Mouse (Mus musculus) heart, postnatal 36 days (tissue): ENCODE results near the gene Sub1. TPM values are rescaled to one million over a fixed set of nuclear protein-coding genes. Genes with fewer than 3 reads are reported as not detected.

Experiments used
- DNase-seq, 2 experiments: peaks; one replicate each; pipeline ENCODE4 v3.0.0; 2021 to 2022
- intact Hi-C: fragments of 180-260 bp; cut with DNase I; formaldehyde crosslinking; loops from one replicate; pipeline ENCODE4 v1.15.1; 2025
- total RNA-seq, 2 experiments: library from RNA; stranded (reverse); gene quantifications; 2 replicates each; pipeline ENCODE4 v1.2.3; 2021

Sub1 gene
- total RNA-seq, 2 experiments from 2014 or later, result 84.5 to 93.1 TPM

DNA sequence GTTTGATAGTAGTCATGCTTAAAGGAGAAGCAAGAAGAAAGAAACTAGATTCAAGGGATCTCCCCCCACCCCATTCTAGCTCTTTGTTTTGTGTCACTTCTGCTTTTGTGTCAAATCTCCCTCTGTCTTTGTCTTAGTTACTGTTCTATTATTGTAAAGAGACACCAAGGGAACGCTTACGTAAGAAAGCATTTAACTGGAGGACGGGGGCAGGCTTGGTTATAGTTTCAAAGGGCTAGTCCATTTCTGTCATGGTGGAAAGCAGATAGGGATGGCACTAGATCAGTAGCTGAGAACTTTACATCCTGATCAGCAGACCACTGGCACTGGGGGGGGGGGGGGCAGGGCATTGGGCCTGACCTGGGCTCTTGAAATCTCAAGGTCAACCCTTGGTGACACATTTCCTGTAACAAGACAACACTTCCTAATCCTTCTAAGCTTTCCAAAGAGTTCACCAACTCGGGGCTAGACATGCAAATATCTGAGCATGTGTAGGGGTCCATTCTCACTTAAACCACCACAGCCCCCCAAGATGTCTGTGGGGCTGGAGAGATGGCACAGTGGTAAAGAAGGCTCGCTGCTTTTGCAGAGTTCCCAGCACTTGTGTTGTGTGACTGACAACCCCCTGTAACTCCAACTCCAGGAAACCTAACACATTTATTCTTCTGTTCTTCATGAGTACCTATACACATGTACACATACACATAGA is 17.6 kb upstream of the Sub1 start:
- intact Hi-C loops, result no loop called here
- no peak for DNase-seq

DNA sequence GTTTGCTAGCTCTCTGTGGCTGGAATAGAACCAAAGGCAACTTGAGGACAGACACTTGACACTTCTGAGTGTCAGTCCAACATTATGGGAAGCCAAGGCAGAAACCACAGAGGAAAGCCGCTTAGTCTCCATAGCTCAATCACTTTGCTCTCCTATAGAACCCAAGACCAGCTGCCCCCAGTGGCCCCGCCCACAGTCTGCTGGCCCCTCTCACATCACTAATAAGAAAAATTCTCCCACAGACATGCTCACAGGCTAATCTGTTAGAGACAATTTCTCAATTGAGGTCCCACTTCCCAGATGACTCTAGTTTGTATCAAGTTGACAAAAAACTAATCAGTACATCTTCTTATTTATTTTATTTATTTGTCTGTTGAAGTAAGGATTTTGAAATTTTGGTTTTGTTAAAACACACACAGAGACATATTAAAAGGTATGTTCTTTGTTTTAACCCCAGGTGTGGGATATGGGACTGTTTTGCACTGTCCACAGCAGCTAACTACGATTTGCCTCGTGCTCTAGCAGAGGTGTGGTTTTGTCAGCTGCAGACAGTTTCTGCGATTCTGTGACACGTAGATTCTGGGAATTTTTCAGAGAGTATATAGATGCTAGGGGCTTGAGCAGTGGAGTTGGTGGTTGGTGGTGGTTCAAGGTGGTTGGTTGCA is 16.9 kb upstream of the Sub1 start:
- intact Hi-C loops, result no loop called here
- DNase-seq, result no peak

DNA sequence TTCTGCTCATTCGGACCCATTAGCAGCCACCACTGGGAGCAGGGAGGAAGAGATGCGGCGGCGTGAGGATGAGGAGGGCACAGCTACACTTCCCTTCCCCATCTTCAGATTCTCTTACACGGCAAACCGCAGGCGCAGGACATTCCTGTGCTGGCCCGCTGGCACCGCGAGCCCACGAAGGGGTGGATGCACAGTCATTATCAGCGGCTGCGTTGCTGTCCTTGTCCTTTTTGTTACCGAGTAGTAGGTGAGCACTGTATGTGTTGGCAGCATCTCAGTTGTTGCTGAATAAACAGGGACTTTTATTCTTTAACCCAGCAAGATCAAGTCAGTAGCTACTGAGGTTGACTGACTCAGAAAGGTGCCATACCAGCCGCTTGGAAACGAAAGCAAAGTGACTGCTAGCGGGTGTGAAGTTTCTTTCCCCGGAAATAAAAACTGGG is 13.8 kb upstream of the Sub1 start:
- DNase-seq, result peak; percentile 8 to 12
- intact Hi-C loops, result no loop called here

DNA sequence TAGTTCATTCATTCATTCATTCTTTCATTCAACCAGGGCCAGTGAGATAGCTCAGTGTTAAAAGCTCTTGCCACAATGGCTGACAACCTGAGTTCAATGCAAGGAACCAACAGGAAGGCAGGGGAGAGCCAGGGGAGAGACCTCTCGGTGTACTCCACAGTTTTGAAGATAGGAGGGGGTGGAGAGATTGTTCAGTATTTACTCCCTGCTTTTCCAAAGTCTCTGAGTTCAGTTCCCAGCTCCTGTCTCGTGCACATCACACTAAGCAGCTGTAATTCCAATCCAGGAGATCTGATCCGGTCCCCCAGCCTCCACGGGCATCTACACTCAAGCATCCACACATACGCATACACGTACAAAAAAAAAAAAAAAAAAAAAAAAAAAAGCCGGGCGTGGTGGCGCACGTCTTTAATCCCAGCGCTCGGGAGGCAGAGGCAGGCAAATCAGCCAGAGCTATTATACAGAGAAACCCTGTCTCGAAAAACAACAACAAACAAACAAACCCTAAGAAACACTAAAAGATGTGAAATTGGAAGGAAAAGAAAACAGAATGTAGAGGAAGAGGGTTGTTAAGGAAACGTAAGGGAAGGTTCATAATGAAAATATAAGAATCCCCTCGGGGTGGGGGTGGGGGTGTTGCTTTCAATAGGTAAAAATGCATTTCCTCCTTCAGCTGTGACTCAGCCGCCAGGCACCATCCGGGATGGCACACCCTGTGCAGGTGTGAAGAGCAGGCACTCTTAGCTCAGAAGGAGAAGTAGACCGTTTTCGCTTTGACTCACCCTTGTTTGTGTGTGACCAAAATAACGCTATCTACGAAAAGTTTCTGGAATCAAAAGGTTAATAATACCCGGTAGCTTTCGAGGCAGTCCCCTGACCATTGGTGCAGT is 13.2 kb upstream of the Sub1 start:
- intact Hi-C loops, result no loop called here
- DNase-seq, result peak in 1 of 2 experiments; percentile 7

DNA sequence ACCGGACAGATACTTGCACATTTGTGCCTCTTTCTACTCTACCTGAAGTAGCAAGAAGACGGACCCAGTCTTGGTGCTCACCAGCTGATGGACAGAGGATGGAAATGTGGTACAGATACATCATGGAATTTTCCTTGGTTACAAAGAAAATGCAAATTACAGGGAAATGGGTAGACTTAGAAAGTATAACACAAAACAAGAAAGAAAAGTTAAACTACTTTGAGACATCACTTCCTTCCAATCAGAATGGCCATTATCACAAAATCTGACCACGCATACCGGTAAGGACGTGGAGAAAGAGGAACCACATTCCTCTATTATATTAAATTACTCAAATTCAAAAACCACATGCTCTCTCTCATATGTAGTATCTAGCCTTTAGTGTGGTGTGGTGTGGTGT is 12.1 kb upstream of the Sub1 start:
- DNase-seq, result no peak
- intact Hi-C loops, result no loop called here

DNA sequence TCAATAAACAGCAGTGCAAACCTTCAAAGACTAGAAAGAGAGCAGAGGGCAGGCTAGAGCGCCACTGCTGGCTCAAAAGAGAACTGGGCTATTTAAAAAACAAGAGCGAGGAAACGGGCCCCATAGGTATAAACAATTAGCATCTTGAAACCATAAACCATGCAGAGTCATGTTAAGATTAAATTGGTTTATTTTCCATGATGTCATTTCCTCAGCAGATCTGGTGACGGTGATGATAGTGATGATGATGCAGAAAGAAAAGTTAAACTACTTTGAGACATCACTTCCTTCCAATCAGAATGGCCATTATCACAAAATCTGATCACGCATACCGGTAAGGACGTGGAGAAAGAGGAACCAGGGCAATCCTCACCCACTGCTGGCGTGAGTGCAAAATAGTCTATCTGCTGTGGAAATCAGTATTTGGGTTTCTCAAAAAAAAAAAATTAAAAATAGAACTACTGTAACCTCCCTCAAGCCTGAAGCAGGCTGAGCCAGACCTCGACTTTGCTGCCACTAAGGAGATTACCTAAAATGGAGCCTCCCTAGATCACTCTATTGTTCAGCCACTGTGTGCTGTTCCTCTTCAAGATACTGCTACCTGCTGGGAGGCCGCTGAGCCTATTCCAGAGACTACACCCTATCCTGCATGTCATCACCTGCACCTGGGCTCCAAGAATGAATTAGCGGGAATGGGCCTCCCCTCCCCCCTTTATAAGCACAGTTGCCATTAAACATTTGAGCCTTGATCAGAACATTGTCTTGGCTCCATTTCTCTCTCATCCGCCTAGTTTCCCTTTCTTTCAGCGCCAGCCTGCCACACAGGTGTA is 11.4 kb upstream of the Sub1 start:
- intact Hi-C loops, result no loop called here

DNA sequence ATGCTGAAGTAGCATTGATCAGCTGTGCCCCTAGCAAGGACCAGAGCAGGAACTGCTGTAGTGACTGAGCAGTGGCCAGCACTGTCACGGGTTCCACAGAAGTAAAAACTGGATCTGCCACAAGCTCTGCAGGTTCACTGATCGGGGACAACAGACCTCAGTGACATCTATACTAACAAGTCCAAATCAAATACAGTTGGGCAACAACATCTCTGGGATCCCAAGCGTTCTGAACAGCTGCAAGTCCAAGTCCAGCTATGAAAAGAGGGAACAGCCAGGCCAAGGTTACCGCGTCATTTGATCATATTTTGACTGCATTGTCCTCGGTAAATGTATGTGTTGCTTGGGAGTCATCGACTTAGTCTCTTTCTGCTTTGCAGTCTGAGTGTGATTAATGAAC is 10.6 kb upstream of the Sub1 start:
- intact Hi-C loops, result no loop called here
- no peak for DNase-seq

More for the DNA sequence above, 11.4 kb upstream of the Sub1 start:
- no peak for DNase-seq

DNA sequence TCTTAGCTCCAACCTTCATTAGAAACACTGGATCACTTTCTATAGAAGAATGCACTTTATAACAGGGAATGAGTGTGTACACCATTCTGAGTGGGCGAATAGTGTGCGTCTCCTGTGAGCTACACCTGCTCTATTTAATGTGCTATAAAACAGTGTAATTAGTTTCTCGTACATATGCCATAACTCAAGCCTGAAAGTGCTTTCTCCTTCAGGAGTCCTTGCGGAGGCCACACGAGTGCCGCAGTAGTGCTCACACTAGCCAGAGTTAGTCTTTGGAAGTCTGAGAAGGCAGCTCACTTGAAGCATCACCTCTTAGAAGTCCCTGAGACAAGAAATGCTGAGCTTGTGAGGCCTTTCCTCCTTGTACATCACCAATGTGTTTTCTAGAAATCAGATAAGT is 9.4 kb upstream of the Sub1 start:
- intact Hi-C loops, result no loop called here
- no peak for DNase-seq

DNA sequence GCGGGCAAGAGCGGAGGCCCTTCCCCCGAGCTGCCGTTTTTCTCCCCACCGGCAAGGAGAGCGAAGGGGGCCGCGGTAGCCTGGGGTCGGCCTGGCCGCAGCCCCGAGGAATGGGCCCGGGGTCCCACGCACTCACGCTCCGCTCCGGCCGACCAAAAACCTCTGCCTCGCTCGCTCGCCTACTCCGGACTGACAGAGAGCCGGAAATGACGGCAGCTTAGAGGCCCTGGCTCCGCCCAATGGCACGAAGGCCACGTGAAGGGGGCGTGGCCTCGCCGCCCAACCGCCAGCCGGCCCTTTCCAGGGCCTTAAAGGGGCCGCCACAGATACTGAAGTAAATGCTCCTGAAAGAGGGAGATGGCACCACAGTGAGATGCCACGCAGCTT is 975 bp downstream of the Sub1 start:
- peak; percentile 94 to 95 for DNase-seq

DNA sequence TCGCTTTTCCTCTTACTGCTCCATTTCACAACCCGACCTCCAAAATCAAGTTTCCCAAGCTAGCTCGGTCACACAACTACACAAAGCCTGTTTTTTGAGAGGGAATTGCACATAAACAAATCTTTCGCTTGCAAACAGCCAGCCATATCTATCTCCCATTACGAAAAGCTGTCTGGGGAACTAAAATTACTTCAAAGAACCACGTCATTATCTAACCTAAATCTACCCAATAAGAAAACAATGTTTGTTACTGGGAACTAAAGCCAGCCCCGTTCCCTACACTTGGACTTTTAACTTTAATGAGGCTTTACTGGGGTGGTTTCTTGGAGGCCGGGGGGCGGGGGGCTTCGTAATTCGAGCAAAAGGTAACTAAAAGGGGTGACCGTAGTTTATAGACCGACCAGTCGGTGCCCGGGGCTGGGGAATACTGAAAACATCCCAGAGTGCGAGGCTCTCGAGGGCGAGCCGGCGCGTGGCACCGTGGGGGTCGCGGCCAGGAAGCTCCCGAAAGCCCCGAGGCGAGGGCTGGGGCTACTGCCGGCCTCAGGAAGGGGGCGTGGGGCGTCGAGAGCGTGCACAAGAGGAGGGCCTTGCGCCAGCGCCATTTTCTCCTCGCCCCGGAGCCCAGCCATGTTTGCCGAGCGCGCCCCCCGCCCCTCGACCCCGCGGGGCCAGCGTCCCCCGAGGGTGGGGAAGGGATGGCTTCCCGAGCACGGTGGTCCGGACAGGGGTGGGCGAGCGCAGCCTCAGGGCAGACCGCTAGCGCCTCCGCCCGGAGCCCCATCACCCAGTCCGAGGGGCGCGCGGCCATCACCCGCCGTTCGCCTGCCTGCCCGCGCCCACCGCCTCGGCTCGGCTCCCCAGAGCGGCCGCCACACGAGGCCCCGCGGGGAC is 1.6 kb downstream of the Sub1 start:
- DNase-seq, result peak; percentile 54 to 57
- intact Hi-C loops, result loop anchor here (1.0 to 10.0 kb wide), 4 partner anchors 57 to 830 kb away; partner anchors contain the start of genes 6030458C11Rik and Drosha

More for the DNA sequence above, 975 bp downstream of the Sub1 start:
- intact Hi-C loops, result loop anchor here (1.0 to 10.0 kb wide), 3 partner anchors 71 to 829 kb away; partner anchors contain the start of genes 6030458C11Rik and Drosha

DNA sequence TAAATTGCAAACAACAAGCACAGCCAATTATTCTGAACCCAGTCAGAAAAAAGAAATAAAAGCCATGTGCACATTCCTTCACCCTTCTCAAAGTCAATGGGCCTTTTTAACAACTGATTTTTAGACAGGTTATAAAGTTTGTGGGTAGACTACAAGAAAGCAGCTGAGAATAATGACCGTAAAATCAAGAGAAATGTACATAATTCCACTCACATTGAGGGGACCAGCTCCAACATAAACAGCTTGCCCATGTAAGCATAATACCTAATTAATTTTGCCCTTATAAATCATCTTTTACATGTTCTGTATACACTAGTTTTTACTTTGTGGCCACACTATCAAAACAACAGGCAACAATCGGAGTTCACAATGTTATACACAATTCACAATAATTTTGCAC is 2.8 kb downstream of the Sub1 start:
- intact Hi-C loops, result loop anchor here (5.0 to 10.0 kb wide), 2 partner anchors 58 to 831 kb away; partner anchors contain the start of genes 6030458C11Rik and Drosha

DNA sequence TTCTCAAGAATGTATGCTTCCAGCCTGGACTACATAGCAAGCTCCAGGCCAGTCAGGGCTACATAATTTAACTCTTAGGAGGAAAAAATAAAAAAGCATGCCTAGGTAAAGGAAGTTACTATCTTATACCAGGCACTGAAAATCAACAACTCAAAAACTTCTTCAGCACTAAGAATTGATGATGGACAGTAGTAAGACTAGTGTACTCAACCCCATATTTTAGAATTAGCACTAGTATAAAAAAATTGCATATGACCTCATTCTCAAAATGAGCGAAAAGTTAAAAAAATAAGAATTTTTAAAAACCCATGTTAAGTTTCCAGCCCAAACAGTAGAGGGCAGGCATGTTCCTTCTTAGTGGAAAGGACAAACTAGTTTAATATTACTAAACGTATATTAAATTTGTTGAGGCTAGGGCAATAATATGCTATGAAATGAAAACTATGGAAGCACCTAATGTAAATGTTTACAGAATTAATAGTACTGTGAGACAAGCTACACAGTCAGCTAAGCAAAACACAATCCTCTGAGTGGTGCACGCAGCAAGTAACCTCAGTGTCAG is 5.2 kb downstream of the Sub1 start:
- no peak for DNase-seq
- intact Hi-C loops, result loop anchor here (5.0 to 10.0 kb wide), 2 partner anchors 61 to 833 kb away; partner anchors contain the start of genes 6030458C11Rik and Drosha

More for the DNA sequence above, 2.8 kb downstream of the Sub1 start:
- DNase-seq, result no peak

DNA sequence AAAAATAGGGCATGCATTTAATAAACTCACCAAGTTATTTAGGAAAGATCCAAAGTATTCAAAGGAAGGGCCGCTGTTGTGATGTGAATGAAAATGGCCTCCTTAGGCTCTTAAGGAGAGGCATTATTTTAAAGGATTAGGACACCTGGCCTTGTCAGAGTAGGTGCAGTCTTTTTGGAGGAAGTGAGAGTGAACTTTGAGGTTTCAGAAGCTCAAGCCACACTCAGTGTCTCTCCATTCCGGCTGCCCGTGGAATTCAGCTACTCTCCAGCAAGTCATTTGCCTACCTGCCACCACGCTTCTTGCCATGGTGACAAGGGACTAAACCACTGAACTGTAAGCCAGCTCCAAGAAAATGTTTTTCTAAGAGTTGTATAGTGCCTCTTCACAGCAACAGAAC is 8.2 kb downstream of the Sub1 start:
- DNase-seq, result no peak
- intact Hi-C loops, result loop anchor here (5.0 kb wide), 1 partner anchor 279 kb away; no protein-coding TSS in a partner anchor

DNA sequence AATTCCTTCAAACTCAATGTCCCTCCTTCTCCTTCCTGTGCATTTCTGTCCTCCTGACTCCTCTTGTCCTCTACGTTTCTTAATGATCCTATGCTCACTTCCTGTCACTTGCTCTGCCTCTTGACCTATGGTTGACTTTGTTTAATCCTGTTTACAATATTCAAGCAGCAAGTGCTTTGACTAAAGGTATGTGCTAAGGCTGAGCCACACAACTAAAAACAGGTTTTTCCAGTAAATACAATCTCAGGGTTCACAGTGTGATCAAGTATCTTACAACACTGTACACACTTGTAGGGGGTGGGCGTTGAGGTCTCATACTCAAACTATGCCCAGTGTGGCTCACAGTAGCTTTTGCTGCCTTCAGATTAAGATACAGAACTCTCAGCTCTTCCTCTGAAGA is 8.9 kb downstream of the Sub1 start:
- no peak for DNase-seq
- intact Hi-C loops, result loop anchor here (5.0 kb wide), 1 partner anchor 279 kb away; no protein-coding TSS in a partner anchor

DNA sequence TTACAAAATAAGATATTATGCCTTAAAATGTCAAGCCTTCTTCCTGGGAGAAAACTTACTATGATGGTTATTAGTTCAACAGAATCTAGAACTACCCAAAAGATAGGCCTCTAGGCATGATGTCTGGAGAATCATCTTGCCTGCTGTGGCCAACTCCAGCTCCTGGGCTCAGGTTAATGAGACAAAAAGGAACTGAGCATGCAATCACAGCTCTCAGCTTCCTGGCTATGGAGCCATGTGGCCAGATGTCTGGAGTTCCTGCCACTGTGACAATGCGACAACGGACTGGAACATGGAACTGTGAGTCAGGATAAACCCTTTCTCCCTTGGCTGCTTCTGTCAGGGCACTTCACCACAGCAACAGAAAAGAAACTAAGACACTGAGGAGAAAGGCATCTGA is 14.8 kb downstream of the Sub1 start:
- DNase-seq, result no peak
- intact Hi-C loops, result no loop called here

DNA sequence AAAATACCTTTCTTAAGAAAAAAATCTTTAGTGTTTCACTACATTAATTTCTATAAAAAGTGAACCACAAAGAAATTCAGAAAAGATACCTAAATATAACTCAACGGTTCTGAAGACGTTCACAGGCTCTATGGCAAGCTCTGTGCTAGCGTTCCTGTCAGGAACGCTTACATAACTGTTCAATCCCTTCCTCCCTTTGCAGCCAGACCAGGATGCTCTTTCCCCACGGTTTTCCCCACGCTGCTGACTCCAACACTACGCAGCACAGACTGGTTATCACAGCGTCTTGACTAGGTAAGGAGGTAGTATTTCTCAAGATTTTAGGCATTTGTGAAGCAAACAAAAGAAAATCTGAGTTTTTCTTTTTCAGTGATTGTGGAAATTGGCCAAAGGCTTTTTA is 15.3 kb downstream of the Sub1 start:
- no peak for DNase-seq

DNA sequence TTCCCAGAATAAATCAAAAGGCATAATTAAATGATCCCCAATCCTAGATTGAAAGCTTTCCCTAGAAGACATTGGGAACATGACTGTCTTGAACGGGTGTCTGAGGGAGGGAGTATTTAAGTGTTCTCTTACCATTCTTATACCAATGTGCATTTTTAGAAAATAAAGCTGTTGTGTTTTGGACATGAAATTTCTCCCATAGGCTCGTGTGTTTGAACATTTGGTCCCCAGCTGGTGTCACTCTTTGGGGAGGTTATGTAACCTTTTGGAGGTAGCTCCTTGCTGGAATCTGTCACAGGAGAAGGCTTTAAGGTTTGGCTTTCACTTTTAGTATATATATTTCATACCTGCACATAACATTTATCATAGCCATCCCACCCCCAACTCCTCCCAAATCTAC is 18.6 kb downstream of the Sub1 start:
- DNase-seq, result no peak
- intact Hi-C loops, result no loop called here

More for the DNA sequence above, 15.3 kb downstream of the Sub1 start:
- intact Hi-C loops, result no loop called here

DNA sequence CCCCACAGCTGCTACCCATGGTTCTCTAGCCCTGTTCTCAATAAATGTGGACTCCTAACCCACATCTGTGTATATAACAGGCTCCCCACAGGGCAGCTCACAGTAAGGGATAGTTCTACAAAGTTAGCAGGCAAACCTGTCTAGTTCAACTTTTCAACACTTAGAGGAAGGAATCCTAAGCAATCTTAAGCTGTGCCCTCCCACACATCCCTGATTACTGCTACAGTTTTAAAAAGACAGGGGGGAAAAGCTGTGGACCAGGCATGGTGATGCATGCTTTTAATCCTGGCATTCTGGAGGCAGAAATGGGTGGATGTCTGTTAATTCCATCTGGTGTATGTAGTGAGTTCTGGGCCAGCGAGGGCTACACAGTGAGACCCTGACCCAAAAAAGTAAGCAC is 19.7 kb downstream of the Sub1 start:
- intact Hi-C loops, result no loop called here
- DNase-seq, result no peak
